Mouse (Mus musculus) cerebellum, postnatal 10 days (tissue): Measurements from ENCODE around the gene Kif3b.
"Not testable (repeated sequence)": the region's sequence is repeated elsewhere in the genome, so short reads cannot be mapped to it uniquely, and the experiment has no call there.

Experiments
- DNase-seq, 2 experiments: peaks; one replicate each; pipeline ENCODE4 v3.0.0; 2021; ENCODE audit warnings: mixed read lengths in 2 of 2

The Kif3b gene

DNA sequence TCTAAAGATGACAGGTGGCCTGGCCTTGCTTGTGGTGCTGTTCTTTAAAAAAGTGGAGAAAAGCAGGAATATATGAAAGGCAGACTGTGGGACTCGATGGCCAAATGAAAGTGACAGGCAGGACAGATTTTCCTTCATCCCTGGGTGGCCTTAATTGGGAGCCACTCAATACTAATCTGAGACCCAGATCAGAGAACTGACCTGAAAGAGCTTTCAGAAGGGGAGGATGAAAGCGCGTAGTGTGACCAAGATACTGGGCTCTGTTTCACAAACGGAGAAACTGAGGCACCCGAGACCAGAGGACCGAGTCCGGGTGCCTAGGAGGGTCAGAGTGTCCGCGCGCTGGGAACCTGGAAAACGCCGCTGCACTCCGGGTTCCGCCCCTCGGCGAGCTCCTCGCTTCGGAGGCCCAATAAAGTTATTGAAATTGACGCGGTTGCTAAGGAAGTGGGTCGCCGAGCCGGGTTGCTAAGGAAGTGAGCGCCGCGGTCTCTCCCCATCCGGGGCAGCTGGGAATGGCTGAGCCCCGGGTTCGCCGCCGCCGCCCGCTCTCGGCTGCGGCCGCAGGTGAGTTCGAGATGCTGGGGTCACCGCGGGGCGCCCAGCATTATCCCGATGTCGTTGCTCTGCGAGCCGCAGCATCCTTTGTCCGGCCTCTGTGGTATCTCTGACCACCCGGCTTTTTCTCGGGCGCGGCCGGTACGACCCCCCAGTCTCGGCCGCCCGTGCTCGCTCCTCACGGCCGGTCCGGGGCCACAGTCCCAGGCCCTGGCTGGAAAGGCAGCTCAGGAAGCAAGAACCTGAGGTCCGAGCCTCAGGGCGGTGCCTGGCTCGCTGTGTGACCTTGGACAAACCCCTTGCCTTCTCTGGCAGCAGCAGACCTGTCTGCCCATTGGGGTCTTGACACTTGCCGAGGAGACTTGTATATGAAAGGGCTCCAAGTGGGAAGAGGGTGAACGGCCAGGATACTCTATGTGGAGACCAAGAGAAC, at the start of gene Kif3b:
Gene Kif3b, plus strand, starts transcription at position 476 of the 991 bp plus-strand sequence.
- DNase-seq, result peak; percentile 90 to 92

GRCm38 (mm10) chr2:153242156-153242555, 49.1 kb upstream of the Kif3b start:
- no peak for DNase-seq

- no peak for DNase-seq
Measured at GRCm38 (mm10) chr2:153249751-153250150, 41.5 kb upstream of the Kif3b start.

DNA sequence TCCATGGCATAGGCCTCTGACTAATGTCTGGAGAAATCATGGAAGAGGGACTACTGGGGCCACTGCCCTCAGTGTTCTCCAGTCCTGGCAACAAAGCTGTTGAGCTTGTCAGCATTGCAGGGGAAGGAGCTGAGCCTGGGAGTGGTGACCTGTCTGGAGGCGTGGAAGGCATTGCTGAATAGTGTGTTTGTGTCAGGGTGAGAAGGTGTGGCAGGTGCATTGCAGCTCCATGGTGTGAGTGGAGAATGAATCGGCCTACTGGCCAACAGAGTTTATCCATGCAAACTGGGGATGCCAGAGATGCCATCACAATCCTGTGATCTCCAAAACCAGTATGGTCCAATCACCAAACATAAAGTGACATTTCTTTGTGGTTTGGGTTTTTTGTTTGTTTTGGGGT, 34.6 kb upstream of the Kif3b start:
- no peak for DNase-seq

DNA sequence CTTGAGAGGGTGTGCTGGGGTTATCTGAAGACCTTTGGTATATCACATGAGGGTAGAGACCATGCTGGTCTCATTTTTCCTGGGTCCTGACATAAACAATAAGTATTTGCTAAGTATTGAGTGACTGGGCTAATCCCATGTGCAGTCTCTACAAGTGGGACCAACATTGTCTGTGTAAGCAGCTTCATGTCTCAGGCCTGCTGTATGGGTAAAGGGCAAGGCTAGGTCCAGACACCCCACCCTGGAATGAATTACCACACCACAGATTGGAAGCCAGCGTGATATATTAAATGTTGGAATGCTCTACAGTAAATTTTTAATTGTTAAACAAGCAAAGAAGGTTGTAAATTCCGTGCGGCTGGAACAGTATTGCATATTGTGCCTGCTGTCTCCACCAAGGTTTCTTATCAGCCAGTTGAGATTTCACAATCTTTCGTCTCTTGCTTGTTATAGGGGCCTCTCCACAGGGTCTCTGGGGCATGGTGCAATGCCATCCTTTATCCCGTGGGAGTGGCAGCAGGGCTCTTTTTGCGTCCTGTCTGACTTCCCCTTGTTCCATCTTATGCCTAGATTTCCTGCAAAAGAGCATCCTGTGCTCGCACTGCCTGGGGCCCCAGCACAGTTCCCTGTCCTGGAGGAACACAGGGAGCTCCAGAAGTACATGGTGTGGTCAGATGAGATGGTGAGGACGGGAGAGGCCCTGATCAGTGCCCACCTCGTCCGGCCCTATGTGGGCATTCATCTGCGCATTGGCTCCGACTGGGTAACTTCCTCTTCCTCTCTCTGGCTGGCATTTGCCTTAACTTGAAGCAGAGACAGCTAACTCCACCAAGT, 32.0 kb upstream of the Kif3b start:
- no peak for DNase-seq

GRCm38 (mm10) chr2:153259864-153260674, 31.1 kb upstream of the Kif3b start:
- no peak for DNase-seq

DNA sequence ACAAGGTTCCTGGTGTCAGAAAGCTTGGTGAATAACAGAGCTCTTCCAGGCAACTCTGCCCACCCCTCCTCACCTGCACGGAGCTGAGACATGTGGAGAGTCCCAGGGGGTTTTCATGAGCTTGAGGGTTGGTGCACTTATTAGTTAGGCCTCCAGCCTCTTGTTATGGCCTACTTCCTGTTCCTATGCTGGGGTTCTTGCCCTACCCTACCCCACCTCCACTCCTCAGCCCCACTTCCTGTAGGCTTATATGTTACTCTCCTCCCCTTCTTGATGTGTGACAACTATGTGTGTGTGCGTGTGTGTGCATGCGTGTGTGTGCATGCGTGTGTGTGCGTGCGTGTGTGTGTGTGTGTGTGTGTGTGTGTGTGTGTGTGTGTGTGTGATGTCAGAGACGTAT, 28.2 kb upstream of the Kif3b start:
- no peak for DNase-seq

DNA sequence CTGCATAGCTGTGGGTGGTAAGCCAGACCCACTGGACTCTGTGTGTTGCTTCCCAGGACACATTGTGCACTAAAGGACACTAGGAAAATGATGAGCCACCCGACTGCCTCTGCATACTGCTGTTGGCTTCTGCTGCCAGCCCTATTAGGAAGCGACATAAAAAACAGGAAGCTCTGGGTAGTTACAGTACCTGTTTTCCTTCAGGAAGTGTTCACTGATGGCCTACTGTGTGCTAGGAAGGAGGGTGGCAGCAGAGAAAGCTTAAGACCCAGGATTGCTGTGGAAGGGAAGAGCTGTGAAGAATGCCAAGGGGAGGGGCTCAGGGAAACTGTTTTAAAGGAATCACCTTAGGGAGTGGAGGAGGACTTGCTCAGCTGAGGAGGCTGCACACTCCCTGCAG, 23.9 kb upstream of the Kif3b start:
- DNase-seq, result no peak

DNA sequence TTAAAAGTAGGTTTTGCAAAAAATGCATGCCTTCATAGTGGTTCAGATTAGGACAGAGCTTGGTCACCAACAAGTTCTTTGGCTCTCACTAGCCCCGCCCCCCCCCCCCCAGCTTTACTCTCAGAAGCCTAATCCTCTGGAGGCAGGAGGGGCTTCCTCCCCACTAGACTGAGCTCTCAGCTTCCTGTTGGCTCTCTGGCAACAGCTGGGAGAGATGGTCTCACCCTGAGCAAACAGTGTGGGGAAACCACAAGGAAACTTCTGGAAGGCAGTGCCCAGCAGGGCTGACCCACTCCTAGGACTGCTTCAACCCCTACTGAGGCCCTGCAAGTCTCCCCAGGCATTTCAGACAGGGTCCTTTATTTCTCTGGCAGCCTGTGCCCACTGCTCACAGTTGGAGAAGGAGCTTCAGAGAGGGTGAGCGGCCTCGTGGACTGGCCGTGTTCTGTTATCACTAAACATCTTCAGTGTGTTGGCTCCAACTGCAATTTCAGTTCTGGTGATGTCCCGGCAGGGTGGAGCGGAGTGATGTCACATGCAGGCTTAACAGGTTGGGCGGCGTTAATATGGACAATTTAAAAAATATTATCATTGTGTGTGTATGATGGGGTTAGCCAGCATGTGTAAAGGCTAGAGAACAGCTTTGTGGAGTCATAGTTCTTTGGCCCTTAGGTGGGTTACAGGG, 20.8 kb upstream of the Kif3b start:
- DNase-seq, result not testable (repeated sequence)

GRCm38 (mm10) chr2:153274200-153274918, 16.9 kb upstream of the Kif3b start:
- not testable (repeated sequence) for DNase-seq

GRCm38 (mm10) chr2:153274919-153275247, 16.3 kb upstream of the Kif3b start:
- no peak for DNase-seq

DNA sequence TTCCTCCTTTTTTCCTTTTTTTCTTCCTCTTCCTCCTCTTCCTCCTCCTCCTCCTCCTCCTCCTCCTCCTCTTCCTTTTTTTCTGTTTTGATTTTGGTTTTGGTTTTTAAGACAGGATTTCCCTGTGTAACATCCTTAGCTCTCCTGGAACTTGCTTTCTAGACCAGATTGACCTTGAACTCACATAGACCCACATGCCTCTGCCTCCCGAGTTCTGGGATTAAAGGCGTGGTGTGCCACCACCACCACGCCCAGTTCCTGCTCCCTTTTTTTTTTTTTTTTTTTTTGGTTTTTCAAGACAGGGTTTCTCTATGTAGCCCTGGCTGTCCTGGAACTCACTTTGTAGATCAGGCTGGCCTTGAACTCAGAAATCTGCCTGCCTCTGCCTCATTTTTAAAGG, 15.6 kb upstream of the Kif3b start:
- not testable (repeated sequence) for DNase-seq

DNA sequence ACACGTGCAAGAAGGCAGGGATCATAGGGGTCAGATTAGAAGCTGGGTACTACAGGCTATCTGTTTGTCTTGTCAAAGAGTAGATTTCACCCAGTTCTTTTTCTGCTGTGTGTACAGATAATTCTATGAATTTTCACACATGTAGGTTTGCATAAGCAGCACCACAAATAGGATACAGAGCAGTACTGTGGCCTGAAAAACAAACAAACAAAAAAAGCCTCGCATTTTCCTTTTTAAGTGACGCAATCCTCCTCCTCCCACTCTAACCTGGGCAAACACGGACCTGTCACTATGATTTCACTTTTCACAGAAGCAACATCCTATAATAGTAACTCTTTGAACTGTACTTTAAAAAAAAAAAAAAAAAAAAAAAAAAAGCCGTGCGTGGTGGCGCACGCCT, 14.8 kb upstream of the Kif3b start:
- DNase-seq, result no peak

GRCm38 (mm10) chr2:153276846-153277245, 14.4 kb upstream of the Kif3b start:
- not testable (repeated sequence) for DNase-seq

DNA sequence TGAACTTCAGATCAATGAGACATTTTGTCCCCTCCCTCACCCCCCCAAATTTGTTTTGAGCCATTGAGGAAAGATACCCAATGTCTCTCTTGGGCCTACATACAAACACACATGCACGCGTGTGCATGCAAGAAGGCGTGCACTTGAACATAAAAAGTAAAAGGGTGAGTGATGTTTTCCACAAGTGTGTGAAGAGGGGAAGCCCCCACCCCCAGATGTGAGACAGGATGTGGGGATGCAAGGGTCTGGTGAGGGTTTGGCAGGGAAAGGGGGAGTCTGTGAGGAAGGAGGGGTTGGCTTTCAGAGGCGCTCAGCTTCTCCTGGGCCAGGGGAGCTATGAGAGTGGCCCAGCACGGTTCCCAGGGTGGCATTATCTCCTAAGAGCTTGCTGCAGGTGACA, 12.9 kb upstream of the Kif3b start:
- no peak for DNase-seq

DNA sequence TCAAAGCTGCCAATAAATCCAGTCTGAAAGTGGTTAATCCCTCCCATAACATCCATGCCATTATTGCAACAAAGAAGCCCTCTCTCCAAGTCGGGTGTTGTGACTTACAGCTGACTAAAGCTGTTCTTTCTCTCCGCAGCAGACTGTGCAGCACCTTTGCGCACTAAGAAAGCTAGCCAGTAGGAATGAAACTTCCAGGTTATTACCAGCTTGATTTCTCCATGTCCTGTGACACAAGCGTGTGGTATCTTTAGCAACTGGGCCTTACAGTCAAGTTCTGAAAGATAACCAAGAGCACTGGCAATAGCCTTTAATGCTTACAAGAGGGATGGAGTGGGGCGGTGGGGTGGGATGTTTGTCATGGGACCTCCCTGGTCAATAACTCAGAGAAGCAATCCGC, 7.3 kb upstream of the Kif3b start:
- DNase-seq, result no peak

DNA sequence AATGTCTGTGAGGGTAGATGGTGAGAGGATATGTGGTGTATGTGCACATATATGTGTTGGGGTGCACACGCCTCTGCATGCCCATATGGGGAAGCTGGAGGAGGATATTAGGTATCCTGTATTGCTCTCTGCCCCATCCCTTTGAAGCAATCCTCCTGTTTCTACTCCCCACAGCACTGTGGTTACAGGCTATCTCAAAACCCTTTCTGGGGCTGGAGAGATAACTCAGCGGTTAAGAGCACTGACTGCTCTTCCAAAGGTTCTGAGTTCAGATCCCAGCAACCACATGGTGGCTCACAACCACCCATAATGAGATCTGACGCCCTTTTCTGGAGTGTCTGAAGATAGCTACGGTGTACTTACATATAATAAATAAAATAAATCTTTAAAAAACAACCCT, 4.7 kb upstream of the Kif3b start:
- no peak for DNase-seq

DNA sequence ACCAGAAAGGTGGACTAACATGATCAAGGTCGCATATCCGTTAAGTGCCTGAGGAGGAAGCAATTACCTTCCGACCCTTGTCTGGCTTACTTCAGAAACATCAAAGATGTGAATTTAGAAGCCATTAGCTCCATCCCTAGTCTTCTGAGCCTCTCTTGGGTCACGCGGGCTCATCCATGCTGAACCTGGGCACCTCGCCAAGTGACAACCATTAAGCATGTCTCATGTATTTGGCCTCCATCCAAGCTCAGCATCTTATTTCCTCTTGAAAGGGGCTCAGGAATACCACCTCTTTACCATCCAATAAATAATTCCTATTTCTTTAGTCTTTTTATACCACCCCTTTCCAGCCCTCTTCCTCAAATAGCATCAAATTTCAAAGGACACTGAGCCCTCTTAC, 3.4 kb upstream of the Kif3b start:
- DNase-seq, result peak; percentile 74 to 75

DNA sequence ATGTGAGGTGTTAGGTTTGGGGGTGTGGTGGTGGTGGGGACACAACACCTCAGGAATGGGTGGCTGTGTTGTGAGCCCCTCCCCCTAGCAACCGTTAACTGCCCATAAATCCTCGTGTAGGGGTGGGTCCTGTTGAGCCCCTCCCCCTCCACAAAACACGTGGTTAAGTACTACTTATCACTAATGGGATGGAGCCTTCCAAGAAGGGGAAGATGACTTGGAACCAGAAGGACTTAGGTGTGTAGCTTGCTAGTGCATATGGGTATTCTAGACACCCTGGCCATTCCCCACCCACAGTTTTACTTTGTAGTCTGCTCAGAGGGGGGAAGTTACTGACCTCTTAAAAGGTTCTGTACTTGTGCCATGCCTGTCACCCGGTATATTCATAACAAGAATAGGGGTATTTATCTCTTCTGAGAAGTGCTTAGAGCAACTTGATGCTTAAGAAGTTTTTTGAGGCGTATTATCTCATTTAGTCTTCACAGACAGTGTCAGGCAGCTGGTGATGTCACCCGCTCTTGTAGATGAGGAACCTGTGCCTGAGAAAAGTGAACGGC, 1.2 kb downstream of the Kif3b start:
- DNase-seq, result peak; percentile 45 to 47

DNA sequence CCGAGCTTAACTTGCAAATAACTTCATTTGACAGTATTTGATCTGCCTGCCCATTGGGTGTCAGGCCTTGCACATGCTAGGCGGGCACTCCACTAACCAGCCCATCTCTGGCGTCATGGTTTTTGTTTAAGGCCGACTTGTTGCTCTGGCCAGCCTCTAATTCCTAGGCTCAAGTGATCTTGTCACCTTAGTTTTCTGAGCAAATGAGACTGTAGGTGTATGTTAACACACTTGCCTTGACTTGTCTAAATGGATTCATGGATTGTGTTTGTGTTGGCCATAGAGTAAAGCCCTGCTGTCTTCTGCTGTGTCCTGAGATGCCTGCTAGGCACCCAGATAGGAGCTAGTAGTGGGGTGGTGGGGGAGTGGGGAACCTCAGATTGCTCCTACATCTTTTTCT, 4.0 kb downstream of the Kif3b start:
- no peak for DNase-seq

DNA sequence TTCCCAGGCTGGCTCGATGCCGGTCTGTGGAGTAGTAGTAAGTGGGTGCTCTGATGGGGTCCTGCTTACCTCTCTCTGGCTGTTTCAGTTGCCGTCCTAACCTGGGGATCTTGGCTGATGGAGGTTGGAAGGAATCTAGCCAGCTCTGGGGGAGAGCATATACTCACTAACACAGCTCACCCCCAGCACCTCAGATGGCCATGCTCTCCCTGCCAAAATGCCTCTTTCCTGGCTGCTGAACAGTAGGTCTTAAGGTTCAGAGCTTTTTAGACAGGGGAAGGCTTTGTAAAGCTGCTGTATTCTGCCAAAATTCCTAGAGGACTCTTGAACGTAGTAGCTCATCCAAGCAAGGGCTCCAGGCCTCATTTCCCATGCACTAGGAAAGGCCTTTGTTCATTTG, 6.6 kb downstream of the Kif3b start:
- peak; percentile 69 to 80 for DNase-seq
